ENCODE assay signal across 16 mouse cellular contexts in genomic region chr11:14379763-14380571, GRCm38 (mm10).
A peak's percentile ranks its signal among the peaks of the same experiment; 100 is the strongest.
DNase-seq lines count a peak whose midpoint lies in the region; ATAC-seq and TF ChIP-seq lines count a peak whose summit lies in the region.
"Had no signal": no experiment of that assay in that cellular context is flagged by ENCODE, and none has a peak within 500 bp of the region (broad histone marks: within the 10 kb centered on the region; RNA-seq: fewer than 3 reads in every experiment).

No protein-coding gene starts in this region.

- H3K36me3 ChIP-seq in kidney, postnatal 0 days (ENCODE audit: insufficient read depth, low read length) = no peaks in the 10 kb centered on the region
- no peaks in the 10 kb centered on the region for H3K36me3 ChIP-seq in forebrain, embryonic 15.5 days
- no peaks in the 10 kb centered on the region for H3K36me3 ChIP-seq in limb, embryonic 13.5 days
- no peaks in the 10 kb centered on the region for H3K36me3 ChIP-seq in neural tube, embryonic 15.5 days
- H3K36me3 ChIP-seq: embryonic facial prominence, embryonic 13.5 days had no signal

- no peak overlapping the region for H3K4me2 ChIP-seq in kidney, postnatal 0 days (ENCODE audit: low read length)
- H3K4me2 ChIP-seq in forebrain, embryonic 15.5 days (replicated peaks) = no peak overlapping the region
- H3K4me2 ChIP-seq in limb, embryonic 13.5 days (replicated peaks) = no peak overlapping the region
- H3K4me2 ChIP-seq in neural tube, embryonic 15.5 days = no peak overlapping the region
- H3K4me2 ChIP-seq: embryonic facial prominence, embryonic 13.5 days; heart, embryonic 11.5 days had no signal

- no peak for TF ChIP-seq CTCF in kidney, postnatal 0 days (IDR thresholded peaks at IDR 0.05; ENCODE audit: low read depth)

- DNase-seq in kidney, postnatal 0 days (ENCODE audit: low spot score) = peak; percentile 34
- DNase-seq in kidney, adult 18-20 months = no peak
- no peak for DNase-seq in urinary bladder, adult 18-20 months (ENCODE audit: low spot score in 2 of 2)
- no peak for DNase-seq in left cerebral cortex, adult 18-20 months (ENCODE audit: low spot score in 2 of 2)
- DNase-seq in adrenal gland, postnatal 10 days = no peak
- DNase-seq: adrenal gland, adult 8-10 months; kidney, postnatal 25 days; right cerebral cortex, postnatal 25 days; thymus, postnatal 4 days had no signal

- H3K27me3 ChIP-seq in kidney, postnatal 0 days (ENCODE audit: insufficient read depth, low read length) = no peaks in the 10 kb centered on the region
- H3K27me3 ChIP-seq in forebrain, embryonic 15.5 days = no peaks in the 10 kb centered on the region
- H3K27me3 ChIP-seq in limb, embryonic 13.5 days = no peaks in the 10 kb centered on the region
- H3K27me3 ChIP-seq in neural tube, embryonic 15.5 days (replicated peaks) = no peaks in the 10 kb centered on the region
- H3K27me3 ChIP-seq: embryonic facial prominence, embryonic 13.5 days had no signal

- no peak overlapping the region for H3K27ac ChIP-seq in kidney, postnatal 0 days
- H3K27ac ChIP-seq in forebrain, embryonic 15.5 days (replicated peaks) = no peak overlapping the region
- no peak overlapping the region for H3K27ac ChIP-seq in limb, embryonic 13.5 days
- no peak overlapping the region for H3K27ac ChIP-seq in neural tube, embryonic 15.5 days (replicated peaks)
- H3K27ac ChIP-seq: embryonic facial prominence, embryonic 13.5 days; macrophage had no signal

- no peak overlapping the region for H3K9ac ChIP-seq in kidney, postnatal 0 days (ENCODE audit: low read depth, low read length)
- no peak overlapping the region for H3K9ac ChIP-seq in forebrain, embryonic 15.5 days (replicated peaks)
- no peak overlapping the region for H3K9ac ChIP-seq in limb, embryonic 13.5 days
- H3K9ac ChIP-seq in neural tube, embryonic 15.5 days (replicated peaks) = no peak overlapping the region
- H3K9ac ChIP-seq: embryonic facial prominence, embryonic 13.5 days had no signal

- H3K4me3 ChIP-seq in kidney, postnatal 0 days (replicated peaks; ENCODE audit: low read depth, low read length) = no peak overlapping the region
- no peak overlapping the region for H3K4me3 ChIP-seq in forebrain, embryonic 15.5 days
- H3K4me3 ChIP-seq in limb, embryonic 13.5 days = no peak overlapping the region
- H3K4me3 ChIP-seq in neural tube, embryonic 15.5 days (replicated peaks) = no peak overlapping the region
- H3K4me3 ChIP-seq: embryonic facial prominence, embryonic 13.5 days had no signal

- no peaks in the 10 kb centered on the region for H3K4me1 ChIP-seq in kidney, postnatal 0 days (replicated peaks; ENCODE audit: insufficient read depth, low read length)
- H3K4me1 ChIP-seq in forebrain, embryonic 15.5 days = 0 out of 2 replicates have a peak, but pooled peaks cover 6% of the 10 kb centered on the region
- peaks cover 3% of the 10 kb centered on the region; the same call in 1 of the 2 replicates for H3K4me1 ChIP-seq in limb, embryonic 13.5 days
- peaks cover 6% of the 10 kb centered on the region; the same call in 1 of the 2 replicates for H3K4me1 ChIP-seq in neural tube, embryonic 15.5 days
- H3K4me1 ChIP-seq: embryonic facial prominence, embryonic 13.5 days had no signal

- 30% methylated on average over 11 of the region's 11 CpGs for WGBS in kidney, postnatal 0 days
- WGBS in forebrain, embryonic 15.5 days = 20% methylated on average over 11 of the region's 11 CpGs
- WGBS in limb, embryonic 13.5 days = 28% methylated on average over 11 of the region's 11 CpGs
- WGBS in neural tube, embryonic 15.5 days = 20% methylated on average over 11 of the region's 11 CpGs

- ATAC-seq in kidney, postnatal 0 days (replicated peaks; ENCODE audit: low FRiP score, low read depth) = no peak
- ATAC-seq in forebrain, embryonic 15.5 days (replicated peaks) = peak; percentile 66; the same call in 1 of the 2 replicates
- ATAC-seq in limb, embryonic 13.5 days (ENCODE audit: low FRiP score, low read depth) = peak; percentile 86
- ATAC-seq in neural tube, embryonic 15.5 days (ENCODE audit: low FRiP score) = peak; percentile 89
- ATAC-seq: inflammation-experienced regulatory T-cells, adult 6 months had no signal

- H3K9me3 ChIP-seq in kidney, postnatal 0 days (replicated peaks; ENCODE audit: low read length) = no peaks in the 10 kb centered on the region
- H3K9me3 ChIP-seq in forebrain, embryonic 15.5 days = no peaks in the 10 kb centered on the region
- H3K9me3 ChIP-seq in limb, embryonic 13.5 days = no peaks in the 10 kb centered on the region
- H3K9me3 ChIP-seq in neural tube, embryonic 15.5 days (replicated peaks) = no peaks in the 10 kb centered on the region; the same call in 1 of the 2 replicates
- H3K9me3 ChIP-seq: embryonic facial prominence, embryonic 13.5 days had no signal
